Mouse (Mus musculus) kidney, postnatal 25 days (tissue): ENCODE results near the gene Kpna7.
"Not testable (repeated sequence)": the region's sequence is repeated elsewhere in the genome, so short reads cannot be mapped to it uniquely, and the experiment has no call there.

ENCODE experiments used
- DNase-seq, 2 experiments: peaks; one replicate each; pipeline ENCODE4 v3.0.0; 2021; ENCODE audit warnings: mixed read lengths in 2 of 2

The Kpna7 gene

GRCm38 (mm10) chr5:145016761-145017160, 67.1 kb downstream of the Kpna7 start:
- not testable (repeated sequence) for DNase-seq

DNA sequence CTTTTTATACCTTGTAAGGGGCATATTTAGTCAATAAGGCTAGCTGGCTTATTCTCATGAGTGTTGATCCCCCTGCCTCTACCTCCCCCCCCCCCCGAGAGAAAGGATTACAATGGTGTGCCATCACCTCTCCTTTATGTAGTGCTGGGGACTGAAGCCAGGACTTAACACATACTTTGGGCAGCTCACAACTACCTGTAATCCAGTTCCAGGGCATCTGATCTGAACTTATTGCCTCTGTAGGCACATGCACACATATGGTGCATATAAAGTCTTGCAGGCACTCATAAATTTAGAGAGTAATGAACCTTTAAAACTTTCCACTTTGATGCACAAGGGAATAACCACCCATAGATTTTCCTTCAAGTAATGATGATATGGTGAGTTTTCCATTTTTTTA, 69.6 kb downstream of the Kpna7 start:
- no peak for DNase-seq

GRCm38 (mm10) chr5:145008878-145009659, 74.8 kb downstream of the Kpna7 start:
- no peak for DNase-seq

GRCm38 (mm10) chr5:145005596-145005995, 78.2 kb downstream of the Kpna7 start:
- DNase-seq: peak in 1 of 2 experiments; percentile 12

DNA sequence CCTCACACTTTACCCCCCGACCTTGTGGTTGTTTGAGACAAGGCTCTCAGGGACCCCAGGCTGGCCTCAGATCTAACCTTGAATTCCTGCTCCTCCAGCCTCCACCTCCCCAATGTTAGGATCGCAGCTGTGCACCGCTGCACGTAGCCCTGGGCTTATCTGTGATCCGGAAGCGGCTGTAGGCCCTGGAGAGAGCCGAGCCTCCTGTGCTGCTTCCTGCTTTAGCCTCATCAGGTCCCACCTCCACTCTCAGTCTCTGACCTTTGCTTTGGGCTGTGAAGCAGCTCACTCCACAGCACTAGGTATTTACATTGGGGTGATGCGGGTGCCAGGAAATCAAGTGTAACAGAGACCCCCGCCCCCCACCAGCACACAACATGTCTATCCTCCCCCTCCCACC, 79.3 kb downstream of the Kpna7 start:
- peak in 1 of 2 experiments; percentile 14 for DNase-seq

- DNase-seq: peak in 1 of 2 experiments; percentile 8
These were observed 80.5 kb downstream of the Kpna7 start for GRCm38 (mm10) chr5:145003362-145003761.

GRCm38 (mm10) chr5:144998491-144998890, 85.3 kb downstream of the Kpna7 start:
- peak in 1 of 2 experiments; percentile 4 for DNase-seq

GRCm38 (mm10) chr5:144990481-144990880, 93.3 kb downstream of the Kpna7 start:
- DNase-seq: no peak

DNA sequence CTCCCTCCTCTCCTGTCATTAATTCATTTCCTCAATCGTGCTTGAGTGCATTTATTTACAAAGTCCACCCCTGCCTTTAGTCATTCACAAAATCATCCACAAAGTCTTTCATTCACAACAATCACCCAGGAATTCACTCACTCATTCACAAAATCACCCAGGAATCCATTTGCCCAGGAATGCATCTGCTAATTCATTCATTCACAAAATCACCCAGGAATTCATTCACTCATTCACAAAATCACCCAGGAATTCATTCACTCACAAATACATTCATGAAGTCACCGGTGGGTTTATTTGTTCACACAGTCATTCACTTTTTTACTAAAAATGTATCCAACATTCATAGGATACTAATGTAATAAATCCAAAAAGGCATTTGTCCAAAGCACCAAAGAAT, 93.8 kb downstream of the Kpna7 start:
- DNase-seq: no peak

GRCm38 (mm10) chr5:144989061-144989405, 94.8 kb downstream of the Kpna7 start:
- no peak for DNase-seq

GRCm38 (mm10) chr5:144988340-144989060, 95.3 kb downstream of the Kpna7 start:
- DNase-seq: peak; percentile 42 to 46

DNA sequence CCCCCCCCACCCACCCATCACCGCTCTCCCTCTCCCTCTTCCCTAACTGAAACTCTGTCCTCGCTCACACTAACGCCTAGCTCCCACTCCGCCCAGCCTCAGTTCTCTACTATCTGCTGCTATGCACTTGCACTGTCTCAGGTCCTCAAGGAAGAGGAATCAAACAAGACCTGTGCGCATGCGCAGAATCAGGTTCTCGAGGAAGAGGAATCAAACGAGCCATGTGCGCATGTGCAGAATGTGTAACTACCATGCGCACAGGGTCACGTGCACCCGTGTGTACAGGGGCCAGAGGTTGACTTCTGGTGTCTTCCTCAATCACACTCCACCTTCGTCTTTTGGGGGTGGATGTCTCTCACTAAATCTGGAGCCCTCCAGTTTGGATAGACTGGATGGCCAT, 96.3 kb downstream of the Kpna7 start:
- no peak for DNase-seq

DNA sequence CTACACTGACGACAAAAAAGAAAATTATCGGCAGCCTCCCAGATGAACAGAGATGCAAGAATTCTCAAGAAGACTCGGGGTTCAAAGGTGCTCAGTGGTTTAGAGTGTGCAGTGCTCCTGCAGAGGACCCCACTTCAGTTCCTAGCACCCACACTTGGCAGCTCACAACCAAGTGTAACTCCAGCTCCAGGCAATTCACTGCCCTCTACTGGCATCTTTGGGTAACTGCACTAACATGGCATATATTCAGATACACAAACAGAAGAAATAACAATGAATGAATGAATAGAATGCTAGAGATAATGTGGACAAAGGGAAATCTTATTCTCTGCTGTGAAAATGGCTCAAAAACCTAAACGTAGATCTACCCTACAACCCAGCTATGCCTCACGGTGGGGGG, 99.0 kb downstream of the Kpna7 start:
- no peak for DNase-seq

GRCm38 (mm10) chr5:144983227-144983626, 100.6 kb downstream of the Kpna7 start:
- no peak for DNase-seq

DNA sequence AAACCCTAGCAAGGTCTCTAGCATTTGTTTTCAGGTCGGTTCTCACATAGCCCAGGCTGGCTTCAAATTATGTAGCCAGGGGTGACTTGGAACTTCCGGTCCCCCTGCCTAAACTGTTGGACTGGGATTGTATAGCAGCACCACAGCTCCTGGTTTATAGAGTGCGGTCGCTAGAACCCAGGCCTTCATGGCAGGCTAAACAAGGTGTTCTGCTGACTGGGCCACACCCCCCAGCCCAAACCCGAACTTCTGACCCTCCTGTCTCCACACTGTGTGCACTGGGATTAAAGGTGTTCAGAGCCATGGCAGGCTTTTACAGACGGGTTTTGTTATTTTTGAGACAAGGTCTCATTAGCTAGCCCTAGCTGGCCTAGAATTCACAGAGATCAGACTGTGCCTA, 104.7 kb downstream of the Kpna7 start:
- no peak for DNase-seq

DNA sequence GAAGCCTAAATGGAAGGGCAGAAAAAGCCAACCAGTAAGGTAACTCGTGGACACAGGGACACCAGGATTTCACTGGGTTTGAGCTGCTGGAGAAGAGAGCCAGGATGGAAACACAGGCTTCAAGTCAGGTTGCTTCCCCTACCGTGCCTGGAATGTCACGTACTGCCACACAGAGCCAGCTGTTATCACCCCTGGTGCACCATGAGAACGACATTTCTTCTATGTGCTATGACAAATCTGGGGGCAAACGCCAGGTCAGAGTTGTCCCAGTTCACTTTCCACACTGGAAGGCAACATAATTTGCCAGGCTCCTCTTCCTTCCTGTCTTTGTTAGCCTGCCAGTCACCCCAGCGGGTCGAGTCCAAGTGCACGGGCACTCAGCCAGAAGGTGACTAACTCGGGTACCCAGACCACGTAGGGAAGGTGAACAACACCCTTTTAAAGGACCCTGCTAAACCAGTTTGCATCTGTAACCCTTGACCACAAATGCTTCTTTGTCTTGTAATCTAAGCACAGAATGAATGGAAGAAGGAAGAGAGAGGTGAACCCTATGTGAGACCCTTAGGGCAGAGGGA, 105.2 kb downstream of the Kpna7 start:
- DNase-seq: peak; percentile 73

- DNase-seq: no peak
These were observed 112.6 kb downstream of the Kpna7 start for GRCm38 (mm10) chr5:144971266-144971665.

DNA sequence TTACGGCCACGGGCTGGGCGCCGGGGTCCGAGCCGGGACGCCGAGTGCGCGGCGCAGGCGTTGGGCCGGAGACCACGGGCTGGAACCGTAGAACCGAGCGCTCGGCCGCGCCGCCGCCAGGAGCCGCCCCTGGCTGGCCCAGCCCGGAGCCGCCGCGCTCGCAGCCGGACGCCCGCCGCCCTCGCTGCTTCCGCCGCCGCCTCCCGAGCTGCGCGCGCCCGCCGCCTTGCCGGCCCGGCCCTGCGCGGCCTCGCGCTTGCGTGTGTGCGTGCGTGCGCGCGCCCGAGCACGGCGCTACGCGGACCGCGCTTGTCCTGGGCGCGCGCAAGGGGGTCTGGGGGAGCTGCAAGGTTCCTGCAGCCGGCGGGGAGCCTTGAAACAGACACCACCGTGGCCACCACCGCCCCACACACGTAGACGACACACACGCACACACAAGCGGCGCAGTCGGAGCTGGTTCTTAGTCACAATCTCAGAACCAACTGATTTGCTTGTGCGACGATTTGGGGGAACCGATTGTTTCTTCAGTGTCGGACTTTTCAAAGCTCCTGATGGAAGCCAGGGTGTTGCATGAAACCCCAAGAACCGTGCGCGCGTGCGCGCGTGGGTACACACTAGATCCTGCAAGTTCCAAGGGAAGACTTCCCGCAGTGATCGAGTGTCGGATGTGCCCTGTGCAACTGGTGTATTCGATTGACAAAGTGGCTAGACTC, 118.0 kb downstream of the Kpna7 start, which contains the start of gene Smurf1:
Smurf1 (minus strand) TSS at position 209 of the 713 bp plus-strand sequence.
- DNase-seq: peak; percentile 82 to 94

- DNase-seq: peak; percentile 92 to 94
These were observed 118.8 kb downstream of the Kpna7 start for GRCm38 (mm10) chr5:144964872-144965638.

DNA sequence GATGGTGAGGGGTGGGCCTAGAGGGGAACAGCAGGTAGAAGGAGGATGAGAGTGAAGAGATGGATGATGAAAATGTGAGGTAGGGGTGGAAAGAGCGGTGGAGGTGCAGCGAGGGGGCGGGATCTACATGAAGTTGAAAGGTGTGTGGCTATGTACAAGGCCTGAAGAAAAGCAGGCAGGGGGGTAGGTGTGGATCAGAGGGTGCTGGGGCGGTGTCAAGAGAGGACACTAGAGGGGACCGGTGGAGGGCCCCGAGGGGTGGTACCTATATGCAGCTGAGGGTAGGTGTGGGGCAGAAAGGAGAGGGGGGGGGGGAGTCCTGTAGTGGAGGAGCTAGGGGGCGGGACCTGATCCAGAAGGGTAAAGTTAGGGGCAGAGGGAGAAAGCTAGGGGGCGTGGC, 119.4 kb downstream of the Kpna7 start:
- peak in 1 of 2 experiments; percentile 7 for DNase-seq

GRCm38 (mm10) chr5:144963817-144964261, 120.0 kb downstream of the Kpna7 start:
- peak; percentile 69 to 77 for DNase-seq

DNA sequence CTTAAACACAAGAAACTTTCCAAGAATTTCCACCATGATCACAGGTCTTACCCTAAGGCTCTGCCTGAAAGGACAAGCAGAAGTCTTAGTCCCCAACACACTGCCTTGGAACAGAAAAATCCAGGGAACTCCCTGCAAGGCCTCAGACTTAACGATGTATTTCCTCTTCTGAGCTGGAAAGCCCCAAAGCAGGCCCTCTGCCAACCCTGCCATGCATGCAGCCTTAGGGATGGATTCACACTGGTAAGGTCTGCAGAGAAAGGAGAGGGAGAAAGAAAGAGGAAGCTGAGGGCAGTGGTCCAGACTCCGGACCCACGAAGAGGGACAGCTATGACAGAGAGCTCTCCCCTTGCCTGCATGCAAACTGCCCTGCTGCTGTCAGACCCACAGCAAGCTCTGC, 120.4 kb downstream of the Kpna7 start:
- peak; percentile 56 to 64 for DNase-seq
